Mouse (Mus musculus) kidney, adult 2 months (tissue): Measurements from ENCODE around the gene Smim24.

Experiments used
- CTCF ChIP-seq: fragments of 200-500 bp; conservative IDR thresholded peaks from 2 replicates; pipeline ENCODE4 v1.5.1; 2011; ENCODE audit warnings: low read depth, mild to moderate bottlenecking, control low read depth, low read length, moderate library complexity, mixed read lengths; ENCODE audit not compliant: insufficient read depth, insufficient read length
- POLR2A ChIP-seq: fragments of 200-500 bp; IDR thresholded peaks from one replicate; pipeline ENCODE4 v1.6.1; 2011; ENCODE audit warnings: low read depth, low read length, control low read depth

- TF ChIP-seq CTCF (no peak), POLR2A (no peak)
Measured at GRCm38 (mm10) chr10:81355533-81355932, 37.3 kb upstream of the Smim24 start.
